Mouse (Mus musculus) limb, embryonic 14.5 days (tissue): Measurements from ENCODE around the gene Cenpa. TPM values are rescaled to one million over a fixed set of nuclear protein-coding genes. Genes with fewer than 3 reads are reported as not detected.

Experiments used
- ATAC-seq: fragments of 200-750 bp; cut with Nextera tagmentation; 2 replicates; pipeline ENCODE4 v1.8.0; 2017; ENCODE audit warnings: low read depth, moderate number of reproducible peaks, moderate TSS enrichment; ENCODE audit not compliant: low FRiP score
- DNase-seq: peaks from one replicate; pipeline ENCODE4 v3.0.0-alpha.2; 2015; ENCODE audit warnings: low spot score
- H3K27ac ChIP-seq: fragments of 300-500 bp; sonication (generic); replicated peaks from 2 replicates; pipeline ENCODE4 v1.5.1; 2014; ENCODE audit warnings: low read depth, mild to moderate bottlenecking, low read length, moderate library complexity, mixed read lengths
- H3K27me3 ChIP-seq: fragments of 300-500 bp; sonication (generic); 2 replicates; pipeline ENCODE4 v1.6.1; 2014; ENCODE audit warnings: low read length, mixed read lengths; ENCODE audit not compliant: control insufficient read depth, insufficient read depth
- H3K36me3 ChIP-seq: fragments of 300-500 bp; sonication (generic); 2 replicates; pipeline ENCODE4 v1.6.1; 2014; ENCODE audit warnings: mild to moderate bottlenecking, low read length, moderate library complexity, mixed read lengths; ENCODE audit not compliant: control insufficient read depth, insufficient read depth
- H3K4me1 ChIP-seq: fragments of 300-500 bp; sonication (generic); 2 replicates; pipeline ENCODE4 v1.6.1; 2014; ENCODE audit warnings: antibody characterized with exemption, low read length, mixed read lengths; ENCODE audit not compliant: control insufficient read depth, insufficient read depth
- H3K4me2 ChIP-seq: fragments of 300-500 bp; sonication (generic); replicated peaks from 2 replicates; pipeline ENCODE4 v1.6.1; 2014; ENCODE audit warnings: low read depth, mild to moderate bottlenecking, low read length, moderate library complexity; ENCODE audit not compliant: severe bottlenecking
- H3K4me3 ChIP-seq: fragments of 300-500 bp; sonication (generic); replicated peaks from 2 replicates; pipeline ENCODE4 v1.5.1; 2014; ENCODE audit warnings: low read length
- H3K9ac ChIP-seq: fragments of 300-500 bp; sonication (generic); 2 replicates; pipeline ENCODE4 v1.6.1; 2014; ENCODE audit warnings: mild to moderate bottlenecking, low read depth, low read length, moderate library complexity; ENCODE audit not compliant: severe bottlenecking
- H3K9me3 ChIP-seq: fragments of 300-500 bp; sonication (generic); 2 replicates; pipeline ENCODE4 v1.6.1; 2016; ENCODE audit warnings: low read length; ENCODE audit not compliant: control insufficient read depth
- POLR2A ChIP-seq: fragments of 200-500 bp; IDR thresholded peaks from 2 replicates; pipeline ENCODE4 v1.8.0; 2012; ENCODE audit warnings: inconsistent platforms, mild to moderate bottlenecking, moderate library complexity, borderline replicate concordance; ENCODE audit not compliant: insufficient read depth, insufficient read length; ENCODE audit errors: extremely low read depth
- WGBS: fragments of 180-500 bp; shearing (Covaris S2); extraction: QIAGEN DNeasy Blood & Tissue Kit; methylation state at CpG from one replicate; pipeline ENCODE4 v1.1.7; 2014; 5-methylcytosine and 5-hydroxymethylcytosine counted together
- polyA plus RNA-seq, 2 experiments: library from polyadenylated mRNA; depleted of rRNA in 1 of 2; stranded (reverse) in 1 of 2; unstranded in 1 of 2; fragments of >200 nt; fragmentation: Nextera tagmentation in 1 of 2; extraction: Ambion mirVana in 1 of 2; gene quantifications; 2 replicates each; pipeline versions ENCODE4 v1.2.1 to v1.2.3; 2012 to 2014

The Cenpa gene
- polyA plus RNA-seq, 2 experiments: 206 to 272 TPM

DNA sequence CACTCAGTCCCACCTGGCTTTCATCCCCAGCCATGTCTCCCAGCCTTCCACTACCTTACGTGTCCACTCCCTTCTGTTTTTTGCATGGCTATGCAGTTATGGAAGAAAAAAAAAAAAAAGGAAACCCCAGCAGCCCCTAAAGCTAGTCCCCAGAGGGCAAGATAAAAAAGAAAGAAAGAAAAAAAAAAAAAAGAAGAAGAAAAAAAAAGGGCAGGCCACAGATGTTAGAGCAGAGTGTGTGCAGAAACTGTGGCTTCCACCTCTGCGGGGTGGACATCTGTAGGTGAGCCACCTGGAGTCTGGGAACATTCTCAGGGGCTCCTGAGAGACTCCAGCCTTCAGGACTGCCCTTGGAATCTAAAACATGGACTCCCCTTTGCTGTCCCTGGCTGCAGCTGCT, 43.2 kb upstream of the Cenpa start:
- Histone ChIP-seq H3K4me3 (no peak overlapping the region), H3K4me1 (peaks cover 11% of the 10 kb centered on the region), H3K36me3 (no peaks in the 10 kb centered on the region), H3K9ac (0 out of 2 replicates have a peak overlapping the region, but pooled peaks have one; percentile 49), H3K27me3 (peaks cover 14% of the 10 kb centered on the region; the same call in 1 of the 2 replicates), H3K9me3 (no peaks in the 10 kb centered on the region), H3K4me2 (peak overlapping the region; percentile 97), H3K27ac (no peak overlapping the region)
- TF ChIP-seq POLR2A: no peak
- DNase-seq (no peak), ATAC-seq (no peak)
- 34% methylated on average over 2 of the region's 2 CpGs for WGBS

GRCm38 (mm10) chr5:30624311-30624710, 42.3 kb upstream of the Cenpa start:
- H3K4me3 ChIP-seq: no peak overlapping the region
- no peak overlapping the region for H3K27ac ChIP-seq
- no peaks in the 10 kb centered on the region for H3K9me3 ChIP-seq
- H3K36me3 ChIP-seq: no peaks in the 10 kb centered on the region
- TF ChIP-seq POLR2A: no peak
- H3K4me1 ChIP-seq: peaks cover 11% of the 10 kb centered on the region
- H3K27me3 ChIP-seq: peaks cover 14% of the 10 kb centered on the region; the same call in 1 of the 2 replicates
- ATAC-seq (no peak), DNase-seq (no peak)
- H3K9ac ChIP-seq: no peak overlapping the region
- H3K4me2 ChIP-seq: no peak overlapping the region
- 38% methylated on average over 1 of the region's 1 CpGs for WGBS

- Histone ChIP-seq H3K4me1 (peaks cover 11% of the 10 kb centered on the region), H3K4me2 (no peak overlapping the region), H3K36me3 (no peaks in the 10 kb centered on the region), H3K9ac (no peak overlapping the region), H3K4me3 (no peak overlapping the region), H3K27ac (no peak overlapping the region), H3K9me3 (no peaks in the 10 kb centered on the region), H3K27me3 (peaks cover 14% of the 10 kb centered on the region; the same call in 1 of the 2 replicates)
- DNase-seq: no peak
- no peak for ATAC-seq
- 34% methylated on average over 4 of the region's 4 CpGs for WGBS
- no peak for TF ChIP-seq POLR2A
Observed at GRCm38 (mm10) chr5:30624908-30625307, 41.7 kb upstream of the Cenpa start.

DNA sequence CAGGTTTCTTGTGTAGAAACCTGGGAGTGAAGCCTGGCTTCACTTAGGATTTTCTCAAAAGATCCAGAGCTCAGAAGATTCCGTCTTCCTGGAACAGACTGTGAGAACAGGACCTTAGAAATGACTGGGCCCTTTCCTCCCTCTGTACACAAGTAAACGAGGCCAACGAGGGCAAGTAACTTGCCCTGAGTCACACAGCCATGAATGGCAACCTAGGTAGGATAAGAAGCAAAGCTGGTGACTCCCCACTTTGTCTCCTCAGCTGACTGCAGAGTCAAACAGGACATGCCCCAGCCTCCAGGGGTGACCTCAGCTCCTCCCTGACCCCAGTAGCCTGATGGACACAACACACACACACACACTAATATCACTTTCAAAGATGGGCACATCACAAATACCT, 41.2 kb upstream of the Cenpa start:
- Histone ChIP-seq H3K4me1 (peaks cover 11% of the 10 kb centered on the region), H3K4me3 (no peak overlapping the region), H3K27me3 (peaks cover 14% of the 10 kb centered on the region; the same call in 1 of the 2 replicates), H3K4me2 (no peak overlapping the region), H3K27ac (no peak overlapping the region), H3K36me3 (no peaks in the 10 kb centered on the region), H3K9me3 (no peaks in the 10 kb centered on the region), H3K9ac (no peak overlapping the region)
- TF ChIP-seq POLR2A: no peak
- DNase-seq (no peak), ATAC-seq (no peak)
- 66% methylated on average over 3 of the region's 3 CpGs for WGBS

DNA sequence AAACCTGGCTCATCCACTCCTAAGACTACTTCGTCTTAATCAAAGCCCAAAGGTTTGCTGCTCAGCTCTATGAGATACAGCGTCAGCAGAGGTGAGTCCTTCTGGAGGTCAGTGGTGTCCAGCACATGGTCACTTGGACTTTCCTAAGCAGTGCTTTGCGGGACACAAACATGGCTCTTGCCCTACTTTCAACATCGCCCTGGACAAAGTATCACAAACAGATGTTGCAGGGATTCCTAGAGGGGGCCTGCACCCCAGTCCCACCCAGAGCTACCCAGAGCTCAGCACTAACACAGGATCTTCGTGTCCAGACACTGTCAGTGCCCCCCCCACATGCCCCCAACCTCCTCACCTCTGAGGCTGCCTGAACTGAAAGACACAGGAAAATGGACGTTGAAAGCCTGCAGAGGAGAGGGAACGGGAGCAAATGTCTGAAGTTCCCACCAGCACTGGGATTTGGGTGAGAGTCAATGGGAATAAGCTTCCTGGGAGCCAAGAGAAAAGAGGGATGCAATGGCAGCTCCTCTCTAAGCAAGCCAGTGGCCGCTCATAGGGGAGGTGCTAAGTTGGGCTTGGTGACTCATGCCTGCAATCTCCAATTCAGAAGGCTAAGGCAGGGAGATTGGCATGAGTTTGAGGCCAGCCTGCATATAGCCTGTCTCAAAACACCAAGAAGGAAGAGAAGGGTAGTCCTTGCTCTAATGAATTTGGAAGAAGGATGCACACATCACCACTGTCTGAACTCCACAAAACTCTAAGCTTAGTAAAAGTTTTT, 40.1 kb upstream of the Cenpa start:
- H3K36me3 ChIP-seq: no peaks in the 10 kb centered on the region
- H3K4me3 ChIP-seq: no peak overlapping the region
- no peak for ATAC-seq
- H3K27ac ChIP-seq: no peak overlapping the region
- peaks cover 14% of the 10 kb centered on the region; the same call in 1 of the 2 replicates for H3K27me3 ChIP-seq
- no peaks in the 10 kb centered on the region for H3K9me3 ChIP-seq
- no peak overlapping the region for H3K9ac ChIP-seq
- WGBS: 72% methylated on average over 8 of the region's 8 CpGs
- no peak for TF ChIP-seq POLR2A
- DNase-seq: no peak
- H3K4me1 ChIP-seq: peaks cover 11% of the 10 kb centered on the region
- no peak overlapping the region for H3K4me2 ChIP-seq
